Mouse (Mus musculus): Measurements from ENCODE around the gene Aph1c. TPM values are rescaled to one million over a fixed set of nuclear protein-coding genes. Genes with fewer than 3 reads are reported as not detected.
"Not testable (repeated sequence)": the region's sequence is repeated elsewhere in the genome, so short reads cannot be mapped to it uniquely, and the experiment has no call there.

Gene Aph1c
- total RNA-seq, 2 experiments from 2014 or later: 0.31 to 0.51 TPM

DNA sequence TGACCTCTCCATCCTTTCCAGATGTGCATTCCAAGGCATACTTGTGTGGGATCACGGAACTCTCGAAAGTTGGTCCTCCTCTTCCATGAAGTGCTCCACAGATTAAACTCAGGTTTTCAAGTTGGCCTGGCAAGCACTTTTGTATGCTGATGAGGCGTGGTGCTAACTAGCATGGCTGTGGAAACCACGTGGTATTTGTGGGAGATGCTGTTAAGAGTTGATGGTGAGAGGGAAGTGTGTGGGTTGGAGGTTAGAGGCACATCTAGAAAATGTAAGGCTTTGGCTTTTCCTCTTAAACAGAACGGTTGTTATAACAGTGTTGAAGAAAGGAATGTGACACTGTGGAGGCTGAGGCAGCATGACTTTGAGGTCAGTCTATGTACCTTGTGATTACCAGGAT lies 13.5 kb downstream of the Aph1c start:
- TF ChIP-seq CTCF (IDR thresholded peaks at IDR 0.05): no peak
- no peak overlapping the region for H3K4me3 ChIP-seq
- no peak for DNase-seq
- no peak overlapping the region for H3K27ac ChIP-seq
- intact Hi-C loops (cut with DNase I): loop anchor here (10.0 kb wide), 1 partner anchor 676 kb away; no protein-coding TSS in a partner anchor

DNA sequence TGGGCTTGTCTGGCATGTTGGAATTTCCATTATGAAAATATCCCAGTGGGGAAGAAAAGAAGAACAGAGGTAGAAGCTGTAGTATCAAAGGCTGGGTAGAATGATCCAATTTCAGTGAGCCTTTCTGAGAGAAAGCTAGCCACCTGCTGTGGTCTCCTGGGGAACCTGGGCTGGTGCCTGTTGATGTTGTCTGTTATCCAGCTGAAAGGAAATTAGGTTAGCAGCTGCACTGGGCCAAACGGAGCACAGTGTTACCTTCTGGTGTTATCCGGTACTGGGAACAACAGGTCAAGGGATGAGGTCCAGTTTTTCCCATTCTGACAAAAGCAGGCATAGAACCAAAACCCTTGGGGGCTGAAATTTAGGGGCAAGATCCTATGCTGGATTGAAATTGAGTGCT lies 21.1 kb downstream of the Aph1c start:
- no peak for DNase-seq
- Histone ChIP-seq H3K27ac (no peak overlapping the region), H3K4me3 (no peak overlapping the region)
- intact Hi-C loops (cut with DNase I): no loop called here
- no peak for TF ChIP-seq CTCF (IDR thresholded peaks at IDR 0.05)

DNA sequence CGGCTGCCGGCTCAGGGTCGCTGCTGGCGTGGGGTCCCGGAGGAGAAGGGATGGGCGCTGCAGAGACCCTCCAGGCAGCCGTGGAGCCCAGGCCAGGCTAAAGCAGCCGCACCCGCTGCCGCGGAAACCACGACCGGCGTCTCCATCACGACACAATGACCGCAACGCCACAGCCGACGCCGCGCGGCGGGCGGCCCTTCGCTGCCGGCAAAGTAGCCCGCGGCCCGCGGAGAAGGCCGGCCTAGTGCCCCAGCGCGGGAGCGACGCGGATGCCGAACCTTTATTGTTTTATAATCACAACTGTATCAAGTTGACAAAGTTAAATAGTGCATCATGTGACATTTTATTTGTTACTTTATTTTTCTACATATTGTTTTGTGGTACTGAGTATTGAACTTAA lies 28.6 kb downstream of the Aph1c start:
- H3K4me3 ChIP-seq: peak overlapping the region; percentile 30
- H3K27ac ChIP-seq; DNase-seq; intact Hi-C loops (cut with DNase I): not testable (repeated sequence)

DNA sequence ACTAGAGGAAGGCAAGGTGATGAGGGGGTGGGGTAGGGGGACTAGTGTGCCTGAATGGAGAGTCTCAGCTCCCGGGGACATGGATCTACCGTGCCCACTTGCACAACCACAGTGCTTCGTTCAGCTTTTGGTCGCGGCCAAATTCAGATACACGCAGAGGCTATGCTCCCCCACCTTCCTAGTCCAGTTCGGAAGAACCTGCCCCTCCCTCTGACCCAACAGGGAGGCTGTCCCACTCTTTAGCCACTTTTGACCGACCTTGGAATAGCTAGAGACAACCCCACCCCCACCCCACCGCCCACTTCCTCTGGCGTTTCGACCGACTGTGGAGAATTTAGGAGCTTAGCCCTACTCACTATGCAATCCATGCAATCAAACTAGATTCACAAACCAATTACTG lies 32.6 kb downstream of the Aph1c start:
- no peak overlapping the region for H3K4me3 ChIP-seq
- intact Hi-C loops (cut with DNase I): no loop called here
- no peak for TF ChIP-seq CTCF (IDR thresholded peaks at IDR 0.05)

DNA sequence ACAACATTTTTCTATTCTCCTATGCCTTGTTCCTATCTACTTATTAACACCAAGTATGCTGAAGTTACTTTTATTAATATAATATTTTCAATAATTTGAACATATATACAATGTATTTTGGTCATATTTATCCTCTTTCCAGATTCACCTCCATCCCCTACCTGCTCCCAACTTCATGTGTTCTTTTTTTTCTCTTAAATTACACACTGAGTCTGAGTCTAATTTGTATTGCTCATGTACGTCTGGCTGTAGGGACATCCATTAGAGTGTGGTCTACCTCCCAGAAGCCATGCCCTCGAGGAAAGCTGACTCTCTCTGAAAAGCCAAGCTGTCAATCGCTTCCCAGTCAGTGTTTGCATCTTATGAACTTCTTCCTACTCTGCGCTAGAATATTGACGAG lies 37.8 kb downstream of the Aph1c start, which contains the start of gene Gm10647:
Gm10647 (plus strand) TSS at position 301 of the 400 bp plus-strand sequence.
- TF ChIP-seq CTCF (IDR thresholded peaks at IDR 0.05): no peak
- intact Hi-C loops (cut with DNase I): loop anchor here (5.0 kb wide), 1 partner anchor 284 kb away; the partner anchor contains the start of gene Fbxl22
- Histone ChIP-seq H3K4me3 (peak within 1 kb of the TSS; percentile 76), H3K27ac (peak within 1 kb of the TSS; percentile 93)
- no peak for DNase-seq

More for the DNA sequence above, 32.6 kb downstream of the Aph1c start:
- H3K27ac ChIP-seq: no peak overlapping the region
- no peak for DNase-seq

DNA sequence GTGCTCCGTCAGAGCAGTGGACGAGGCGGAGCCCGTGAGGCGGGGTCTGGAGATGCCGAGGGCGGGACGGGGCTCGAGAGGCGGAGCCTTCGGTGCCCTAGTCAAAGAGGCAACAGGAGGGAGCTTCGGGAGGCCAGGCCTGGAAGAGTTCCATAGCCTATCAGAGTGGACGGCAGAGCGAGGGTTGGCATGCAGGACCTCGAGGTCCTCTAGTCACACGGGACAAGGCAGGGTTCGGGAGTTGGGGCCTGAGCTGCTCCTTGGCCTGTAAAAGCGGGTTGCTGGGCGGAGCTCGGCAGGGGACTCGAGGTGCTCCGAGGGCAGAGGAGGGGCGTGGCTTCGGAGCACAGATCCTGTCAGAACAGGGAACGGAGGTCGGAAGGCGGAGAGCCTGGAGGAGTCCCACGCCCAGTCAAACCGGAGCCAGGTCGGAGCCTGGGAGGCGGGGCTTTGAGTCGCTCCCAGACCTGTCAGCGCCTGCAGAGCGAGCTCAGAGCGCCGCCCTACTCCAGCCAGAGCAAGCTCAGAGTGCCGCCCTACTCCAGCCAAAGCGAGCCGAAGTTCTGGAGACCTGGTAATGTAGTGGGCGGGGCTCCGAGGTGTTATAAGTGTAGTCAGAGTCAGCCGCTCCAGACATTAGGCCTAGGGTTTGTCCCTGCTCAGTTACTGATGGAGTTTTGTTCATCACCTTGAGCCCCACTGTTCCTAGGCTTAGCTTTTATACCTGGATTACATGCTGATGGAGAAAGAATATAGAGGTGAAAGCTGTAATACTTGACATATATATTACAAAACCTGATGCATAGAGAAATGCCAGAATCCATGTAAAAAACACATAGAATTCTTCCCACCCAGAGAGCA lies 38.8 kb downstream of the Aph1c start, which contains the start of gene Aph1b:
Aph1b (minus strand) TSS at position 27 of the 861 bp plus-strand sequence.
- intact Hi-C loops (cut with DNase I): loop anchor here (5.0 kb wide), 1 partner anchor 283 kb away; the partner anchor contains the start of gene Fbxl22

DNA sequence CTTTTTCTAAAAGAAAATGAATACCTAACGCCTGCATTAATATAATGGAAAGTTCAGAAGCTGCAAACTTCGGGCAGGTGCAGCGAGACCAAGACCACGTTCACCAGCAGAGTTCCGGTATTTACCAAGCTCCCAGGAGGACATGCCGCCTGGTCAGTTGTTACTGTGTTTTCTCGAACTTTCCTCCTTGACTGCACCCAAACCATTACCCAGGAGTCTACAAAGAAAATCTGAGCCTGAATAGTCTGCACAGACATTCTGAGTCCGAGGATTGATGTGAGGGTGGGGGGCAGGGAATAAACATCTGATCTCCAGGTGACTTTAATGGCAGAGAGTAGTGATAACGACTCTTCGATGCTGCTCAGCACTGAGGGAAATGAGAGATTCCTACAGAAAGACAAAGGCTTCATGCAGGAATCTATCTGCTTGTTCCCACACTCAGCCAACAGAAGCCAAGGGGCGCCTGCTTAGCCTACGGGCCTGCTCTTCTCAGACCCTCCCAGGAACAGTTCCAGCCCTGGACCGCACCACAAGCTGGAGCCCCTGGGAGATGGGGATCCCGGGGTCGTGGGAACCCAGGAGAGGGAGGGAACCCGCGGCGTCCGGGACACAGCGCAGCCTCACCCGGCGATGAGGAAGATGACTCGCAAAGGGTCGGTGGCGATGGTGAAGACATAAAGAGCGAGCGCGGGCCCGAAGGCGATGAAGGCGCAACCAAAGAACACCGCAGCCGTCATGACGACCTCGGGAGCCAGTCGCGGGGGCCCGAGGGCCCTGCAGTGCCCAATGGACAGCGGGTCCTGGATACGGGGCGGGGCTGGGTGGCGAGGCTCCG lies 39.7 kb downstream of the Aph1c start:
- DNase-seq: no peak
- peak overlapping the region; percentile 76 for H3K4me3 ChIP-seq
- intact Hi-C loops (cut with DNase I): loop anchor here (5.0 kb wide), 1 partner anchor 283 kb away; the partner anchor contains the start of gene Fbxl22
- H3K27ac ChIP-seq: peak overlapping the region; percentile 93
- TF ChIP-seq CTCF (IDR thresholded peaks at IDR 0.05): no peak

More for the DNA sequence above, 38.8 kb downstream of the Aph1c start, which contains the start of gene Aph1b:
- Histone ChIP-seq H3K4me3 (peak within 1 kb of the TSS; percentile 76), H3K27ac (peak within 1 kb of the TSS; percentile 93)
- no peak for TF ChIP-seq CTCF (IDR thresholded peaks at IDR 0.05)
- DNase-seq: peak; percentile 98

DNA sequence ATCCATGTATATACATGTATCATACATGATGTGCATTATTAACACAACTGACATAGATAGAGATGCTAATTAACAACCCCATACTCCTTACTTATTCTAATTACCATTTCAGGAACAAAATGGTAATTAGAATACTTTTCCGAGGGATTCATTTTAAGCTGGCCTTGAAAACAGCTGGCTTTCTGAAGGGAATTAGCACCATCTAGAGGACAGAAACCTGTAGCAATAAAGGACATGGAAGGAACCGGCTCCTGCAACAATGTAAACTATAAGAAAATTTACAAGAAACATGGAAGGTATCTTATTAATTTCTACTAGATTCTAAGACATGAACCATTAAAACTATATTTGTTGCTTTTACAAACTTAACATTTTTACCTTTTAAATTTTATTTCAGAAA lies 46.7 kb downstream of the Aph1c start:
- TF ChIP-seq CTCF (IDR thresholded peaks at IDR 0.05): peak; percentile 86
- no peak overlapping the region for H3K27ac ChIP-seq
- intact Hi-C loops (cut with DNase I): loop anchor here (1.0 to 5.0 kb wide), 2 partner anchors 81 to 142 kb away; no protein-coding TSS in a partner anchor
- H3K4me3 ChIP-seq: no peak overlapping the region
- no peak for DNase-seq

DNA sequence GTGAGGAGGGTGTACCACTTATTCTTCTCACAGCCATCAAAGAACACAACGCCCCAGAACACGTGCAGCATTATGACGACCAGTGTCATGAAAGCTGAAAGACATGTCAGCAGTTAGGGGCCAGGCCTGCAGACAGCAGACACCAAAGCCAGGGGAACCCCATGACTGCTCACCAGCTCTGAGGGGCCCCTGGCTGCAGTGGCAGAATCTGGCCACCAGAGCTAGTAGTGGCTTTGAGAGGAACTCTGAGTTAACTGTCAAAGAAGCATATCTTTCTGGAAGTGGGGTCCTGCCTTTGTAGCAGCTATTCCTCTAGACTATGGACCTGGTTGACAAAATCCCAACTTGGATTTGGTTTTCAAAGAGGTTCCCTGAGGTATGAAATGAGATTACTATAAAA lies 50.0 kb downstream of the Aph1c start:
- H3K27ac ChIP-seq; DNase-seq; H3K4me3 ChIP-seq; intact Hi-C loops (cut with DNase I): not testable (repeated sequence)
- TF ChIP-seq CTCF (IDR thresholded peaks at IDR 0.05): peak; percentile 15; the same call in 1 of the 2 replicates

DNA sequence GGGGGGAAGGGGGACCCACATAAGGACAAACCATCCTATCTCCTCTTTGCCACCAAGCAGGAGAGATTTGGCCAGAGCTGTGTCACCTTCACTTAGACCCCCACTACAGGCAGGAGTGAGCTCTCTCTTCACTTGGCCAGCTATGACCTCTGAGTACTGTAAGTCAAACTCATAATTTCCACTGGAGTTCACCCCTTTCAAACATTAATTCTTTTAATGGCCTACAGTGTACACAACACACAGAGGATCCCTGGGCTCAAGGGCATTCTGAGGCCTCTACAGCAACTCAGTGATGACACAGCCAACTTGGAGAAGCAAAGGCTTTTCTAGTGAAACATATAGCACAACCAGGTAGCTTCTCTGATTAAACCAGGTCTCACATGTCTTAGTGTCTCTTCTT lies 63.8 kb downstream of the Aph1c start:
- H3K27ac ChIP-seq: no peak overlapping the region
- no peak for DNase-seq
- intact Hi-C loops (cut with DNase I): no loop called here

DNA sequence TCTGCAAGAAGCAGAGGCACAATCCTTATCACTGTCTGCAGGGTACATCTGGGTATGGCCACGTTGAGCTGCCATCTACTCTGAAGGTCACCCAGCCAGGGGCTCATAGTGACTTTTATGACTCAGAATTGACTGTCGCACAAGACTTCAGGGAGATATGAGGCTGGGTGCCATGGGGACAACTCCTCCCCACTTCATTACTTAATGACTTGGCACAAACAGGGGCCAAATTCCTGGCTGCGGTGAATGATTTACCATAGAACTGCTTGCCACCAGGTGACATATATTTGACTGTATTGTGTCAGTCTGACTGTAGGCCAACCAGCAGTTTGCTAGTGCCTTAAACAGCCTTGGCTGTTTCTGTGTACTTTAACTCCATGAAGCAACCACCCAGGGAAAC lies 65.3 kb downstream of the Aph1c start:
- no peak for TF ChIP-seq CTCF (IDR thresholded peaks at IDR 0.05)
- intact Hi-C loops (cut with DNase I): loop anchor here (5.0 kb wide), 1 partner anchor 47 kb away; no protein-coding TSS in a partner anchor
- DNase-seq: no peak

More for the DNA sequence above, 63.8 kb downstream of the Aph1c start:
- TF ChIP-seq CTCF (IDR thresholded peaks at IDR 0.05): no peak
- no peak overlapping the region for H3K4me3 ChIP-seq

DNA sequence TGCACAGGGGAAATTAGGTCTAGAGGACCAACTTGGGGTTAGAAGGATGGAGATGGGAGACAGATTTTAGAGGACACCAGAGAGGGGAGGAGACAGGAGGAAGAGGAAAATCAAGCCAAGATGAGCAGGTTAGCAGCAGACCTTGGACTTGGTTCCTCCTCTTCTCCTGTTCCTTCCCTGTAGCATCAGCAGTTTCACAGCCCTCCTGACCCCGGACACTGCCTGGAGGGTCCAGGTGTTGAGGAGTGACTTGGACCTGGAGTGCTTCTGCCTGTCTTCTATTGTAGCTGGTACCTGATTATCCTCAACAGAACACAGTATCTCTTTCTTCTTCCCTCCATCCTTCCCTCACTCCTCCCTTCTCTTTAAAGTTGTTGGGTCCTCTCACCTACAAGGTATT lies 65.8 kb downstream of the Aph1c start:
- no peak for DNase-seq
- H3K27ac ChIP-seq: no peak overlapping the region
- no peak for TF ChIP-seq CTCF (IDR thresholded peaks at IDR 0.05)
- intact Hi-C loops (cut with DNase I): loop anchor here (5.0 kb wide), 1 partner anchor 46 kb away; no protein-coding TSS in a partner anchor
- H3K4me3 ChIP-seq: no peak overlapping the region

More for the DNA sequence above, 65.3 kb downstream of the Aph1c start:
- H3K4me3 ChIP-seq: no peak overlapping the region
- H3K27ac ChIP-seq: no peak overlapping the region

Other genes with a start within 250 kb of the Aph1c start
- gene Usp3, start 241.6 kb downstream of the Aph1c start, total RNA-seq (2021): 10 to 100 TPM; 15.0 to 17.1 TPM
- gene Car12, start 121.0 kb downstream of the Aph1c start, total RNA-seq (2021): under 1 TPM; 0.10 to 0.14 TPM
- 1 to 10 TPM; 1.1 to 2.0 TPM for gene Aph1b, start 39.2 kb downstream of the Aph1c start, total RNA-seq (2021)
- not detected for gene Gm10647, start 37.7 kb downstream of the Aph1c start, total RNA-seq (2021)
- 1 to 10 TPM; 5.9 to 9.7 TPM for gene Rab8b, start 85.0 kb upstream of the Aph1c start, total RNA-seq (2021)
- gene Rps27l, start 111.4 kb upstream of the Aph1c start, total RNA-seq (2021): 100 to 1,000 TPM; 191 to 213 TPM
- 10 to 100 TPM; 17.7 to 22.3 TPM for gene Lactb, start 140.8 kb upstream of the Aph1c start, total RNA-seq (2021)
- gene Tpm1, start 214.7 kb upstream of the Aph1c start, total RNA-seq (2021): over 10,000 TPM; 18,374 to 28,065 TPM

Measured in gastrocnemius, adult 2 months (tissue).